Mouse (Mus musculus) stomach, embryonic 14.5 days (tissue): Measurements from ENCODE around the gene Gpr142. TPM values are rescaled to one million over a fixed set of nuclear protein-coding genes. Genes with fewer than 3 reads are reported as not detected.
A peak's percentile ranks its signal among the peaks of the same experiment; 100 is the strongest.

ENCODE experiments used
- ATAC-seq: fragments of 200-750 bp; cut with Nextera tagmentation; 2 replicates; pipeline ENCODE4 v1.8.0; 2017; ENCODE audit warnings: low read depth, moderate TSS enrichment; ENCODE audit not compliant: insufficient number of reproducible peaks, insufficient read depth, low FRiP score
- H3K27ac ChIP-seq: fragments of 300-500 bp; sonication (generic); 2 replicates; pipeline ENCODE4 v1.5.1; 2014; ENCODE audit warnings: mild to moderate bottlenecking, low read length, moderate library complexity, mixed read lengths
- H3K27me3 ChIP-seq: fragments of 300-500 bp; sonication (generic); 2 replicates; pipeline ENCODE4 v1.6.1; 2014; ENCODE audit warnings: low read length, control low read depth, mixed read lengths; ENCODE audit not compliant: control insufficient read depth, insufficient read depth
- H3K36me3 ChIP-seq: fragments of 300-500 bp; sonication (generic); 2 replicates; pipeline ENCODE4 v1.6.1; 2014; ENCODE audit warnings: mild to moderate bottlenecking, control low read depth, low read length, moderate library complexity, mixed read lengths; ENCODE audit not compliant: control insufficient read depth, insufficient read depth
- H3K4me1 ChIP-seq: fragments of 300-500 bp; sonication (generic); 2 replicates; pipeline ENCODE4 v1.6.1; 2014; ENCODE audit warnings: low read length, control low read depth, mixed read lengths; ENCODE audit not compliant: control insufficient read depth, insufficient read depth
- H3K4me2 ChIP-seq: fragments of 300-500 bp; sonication (generic); replicated peaks from 2 replicates; pipeline ENCODE4 v1.6.1; 2014; ENCODE audit warnings: low read depth, low read length, control low read depth
- H3K4me3 ChIP-seq: fragments of 300-500 bp; sonication (generic); 2 replicates; pipeline ENCODE4 v1.5.1; 2014; ENCODE audit warnings: low read depth, low read length, control low read depth
- H3K9ac ChIP-seq: fragments of 300-500 bp; sonication (generic); replicated peaks from 2 replicates; pipeline ENCODE4 v1.6.1; 2014; ENCODE audit warnings: low read depth, mild to moderate bottlenecking, control low read depth, low read length, moderate library complexity, mixed read lengths
- H3K9me3 ChIP-seq: fragments of 300-500 bp; sonication (generic); 2 replicates; pipeline ENCODE4 v1.6.1; 2016; ENCODE audit warnings: low read depth, low read length, control low read depth; ENCODE audit not compliant: control insufficient read depth
- WGBS: fragments of 180-500 bp; shearing (Covaris S2); extraction: QIAGEN DNeasy Blood & Tissue Kit; methylation state at CpG from one replicate; pipeline ENCODE4 v1.1.7; 2014; 5-methylcytosine and 5-hydroxymethylcytosine counted together
- polyA plus RNA-seq: library from polyadenylated mRNA; unstranded; fragments of >200 nt; fragmentation: Nextera tagmentation; extraction: Ambion mirVana; gene quantifications from 2 replicates; pipeline ENCODE4 v1.2.1, GENCODE M21; 2014

The Gpr142 gene
- polyA plus RNA-seq, 1 experiment from 2014 or later: 0.23 TPM

GRCm38 (mm10) chr11:114789061-114789714 lies 9.5 kb upstream of the Gpr142 start:
- Histone ChIP-seq H3K9me3 (no peaks in the 10 kb centered on the region), H3K9ac (no peak overlapping the region), H3K4me2 (no peak overlapping the region), H3K27ac (no peak overlapping the region), H3K4me1 (peaks cover 12% of the 10 kb centered on the region; the same call in 1 of the 2 replicates), H3K4me3 (no peak overlapping the region), H3K36me3 (no peaks in the 10 kb centered on the region), H3K27me3 (peaks cover 72% of the 10 kb centered on the region)
- ATAC-seq: no peak
- WGBS: 8% methylated on average over 30 of the region's 30 CpGs

- H3K4me1 ChIP-seq: peaks cover 14% of the 10 kb centered on the region; the same call in 1 of the 2 replicates
Observed at GRCm38 (mm10) chr11:114789716-114790115, 9.0 kb upstream of the Gpr142 start.

GRCm38 (mm10) chr11:114790171-114790570 lies 8.6 kb upstream of the Gpr142 start:
- WGBS: 70% methylated on average over 12 of the region's 12 CpGs
- peaks cover 72% of the 10 kb centered on the region for H3K27me3 ChIP-seq
- no peak for ATAC-seq

More at GRCm38 (mm10) chr11:114789716-114790115, 9.0 kb upstream of the Gpr142 start:
- Histone ChIP-seq H3K36me3 (no peaks in the 10 kb centered on the region), H3K27me3 (peaks cover 72% of the 10 kb centered on the region), H3K27ac (no peak overlapping the region), H3K9ac (no peak overlapping the region), H3K4me2 (no peak overlapping the region), H3K9me3 (no peaks in the 10 kb centered on the region), H3K4me3 (no peak overlapping the region)
- 69% methylated on average over 9 of the region's 9 CpGs for WGBS
- ATAC-seq: no peak

DNA sequence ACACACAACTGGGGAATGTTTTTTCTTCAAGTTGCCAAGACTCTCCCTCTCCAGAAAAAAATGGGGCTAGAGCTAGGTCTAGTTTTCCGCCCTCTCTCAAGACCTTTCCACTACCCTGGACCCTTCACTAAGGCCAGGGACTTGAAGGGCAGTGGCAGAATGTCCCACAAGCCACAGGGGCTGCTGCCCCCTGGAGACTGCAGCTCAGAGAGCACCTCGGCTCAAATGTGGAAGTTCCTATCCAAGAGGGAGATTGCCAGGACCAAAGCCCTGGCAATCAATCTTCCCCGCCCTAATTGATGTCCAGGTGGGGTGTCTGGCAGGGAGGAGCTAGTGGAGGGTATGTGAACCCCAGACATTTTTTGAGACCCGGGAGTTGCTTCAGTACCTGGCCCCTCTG lies 7.9 kb upstream of the Gpr142 start:
- Histone ChIP-seq H3K27me3 (peaks cover 65% of the 10 kb centered on the region), H3K9me3 (no peaks in the 10 kb centered on the region), H3K36me3 (no peaks in the 10 kb centered on the region), H3K4me2 (no peak overlapping the region), H3K4me1 (peaks cover 21% of the 10 kb centered on the region), H3K9ac (no peak overlapping the region), H3K27ac (no peak overlapping the region), H3K4me3 (no peak overlapping the region)
- 23% methylated on average over 4 of the region's 4 CpGs for WGBS
- ATAC-seq: no peak

More at GRCm38 (mm10) chr11:114790171-114790570, 8.6 kb upstream of the Gpr142 start:
- H3K4me1 ChIP-seq: peaks cover 19% of the 10 kb centered on the region; the same call in 1 of the 2 replicates
- no peak overlapping the region for H3K4me3 ChIP-seq
- no peaks in the 10 kb centered on the region for H3K9me3 ChIP-seq
- H3K4me2 ChIP-seq: no peak overlapping the region
- H3K9ac ChIP-seq: no peak overlapping the region
- no peak overlapping the region for H3K27ac ChIP-seq
- H3K36me3 ChIP-seq: no peaks in the 10 kb centered on the region

- Histone ChIP-seq H3K9me3 (no peaks in the 10 kb centered on the region), H3K4me3 (peak overlapping the region; percentile 40), H3K27me3 (peaks cover 60% of the 10 kb centered on the region), H3K4me1 (peaks cover 21% of the 10 kb centered on the region), H3K27ac (no peak overlapping the region), H3K36me3 (no peaks in the 10 kb centered on the region), H3K9ac (peak overlapping the region; percentile 30; the same call in 1 of the 2 replicates), H3K4me2 (peak overlapping the region; percentile 95)
- 3% methylated on average over 50 of the region's 50 CpGs for WGBS
- ATAC-seq: no peak
Observed at GRCm38 (mm10) chr11:114791351-114791889, 7.3 kb upstream of the Gpr142 start.

DNA sequence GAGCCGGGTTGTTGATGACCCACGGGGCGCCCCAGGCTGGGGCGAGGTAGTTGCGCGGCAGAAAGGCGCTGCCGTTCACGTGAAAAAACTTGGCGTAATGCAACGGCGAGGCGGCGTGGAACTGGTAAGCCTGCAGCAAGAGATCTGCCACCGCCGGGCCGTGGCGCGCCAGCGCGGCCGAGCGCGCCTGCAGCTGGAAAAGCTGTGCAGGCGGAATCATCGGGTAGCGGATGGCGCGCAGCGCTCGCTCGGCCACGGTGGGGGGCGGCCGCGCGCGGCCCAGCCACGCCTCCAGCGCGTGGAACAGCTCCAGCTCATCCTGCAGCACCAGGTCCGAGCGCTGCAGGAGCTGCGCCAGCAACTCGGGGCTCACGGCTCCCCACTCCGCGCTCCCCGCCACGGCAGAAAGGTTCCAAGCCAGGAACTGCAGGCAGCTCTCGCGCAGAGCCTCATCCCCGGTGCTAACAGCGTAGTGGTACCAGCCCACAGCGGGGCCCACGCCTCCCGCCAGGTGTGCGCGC lies 6.8 kb upstream of the Gpr142 start:
- ATAC-seq: no peak
- WGBS: under 1% methylated on average over 46 of the region's 59 CpGs
- Histone ChIP-seq H3K9me3 (no peaks in the 10 kb centered on the region), H3K4me2 (peak overlapping the region; percentile 95), H3K27ac (no peak overlapping the region), H3K4me1 (peaks cover 20% of the 10 kb centered on the region), H3K9ac (peak overlapping the region; percentile 30), H3K36me3 (no peaks in the 10 kb centered on the region), H3K4me3 (peak overlapping the region; percentile 40), H3K27me3 (peaks cover 54% of the 10 kb centered on the region)

- H3K9me3 ChIP-seq: no peaks in the 10 kb centered on the region
- H3K4me3 ChIP-seq: no peak overlapping the region
- H3K4me1 ChIP-seq: peaks cover 20% of the 10 kb centered on the region
- WGBS: 48% methylated on average over 5 of the region's 5 CpGs
- no peak for ATAC-seq
- no peak overlapping the region for H3K9ac ChIP-seq
- no peak overlapping the region for H3K27ac ChIP-seq
- H3K36me3 ChIP-seq: no peaks in the 10 kb centered on the region
- no peak overlapping the region for H3K4me2 ChIP-seq
- peaks cover 45% of the 10 kb centered on the region for H3K27me3 ChIP-seq
Observed at GRCm38 (mm10) chr11:114792931-114793494, 5.7 kb upstream of the Gpr142 start.

- ATAC-seq: no peak
- no peaks in the 10 kb centered on the region for H3K9me3 ChIP-seq
- peaks cover 18% of the 10 kb centered on the region for H3K4me1 ChIP-seq
- no peaks in the 10 kb centered on the region for H3K36me3 ChIP-seq
- no peak overlapping the region for H3K4me3 ChIP-seq
- H3K27ac ChIP-seq: no peak overlapping the region
- WGBS: 68% methylated on average over 19 of the region's 19 CpGs
- H3K4me2 ChIP-seq: no peak overlapping the region
- no peak overlapping the region for H3K9ac ChIP-seq
- peaks cover 45% of the 10 kb centered on the region for H3K27me3 ChIP-seq
Observed at GRCm38 (mm10) chr11:114793868-114794545, 4.7 kb upstream of the Gpr142 start.
